Mouse (Mus musculus): ENCODE results near the gene Thada.

Gene Thada

DNA sequence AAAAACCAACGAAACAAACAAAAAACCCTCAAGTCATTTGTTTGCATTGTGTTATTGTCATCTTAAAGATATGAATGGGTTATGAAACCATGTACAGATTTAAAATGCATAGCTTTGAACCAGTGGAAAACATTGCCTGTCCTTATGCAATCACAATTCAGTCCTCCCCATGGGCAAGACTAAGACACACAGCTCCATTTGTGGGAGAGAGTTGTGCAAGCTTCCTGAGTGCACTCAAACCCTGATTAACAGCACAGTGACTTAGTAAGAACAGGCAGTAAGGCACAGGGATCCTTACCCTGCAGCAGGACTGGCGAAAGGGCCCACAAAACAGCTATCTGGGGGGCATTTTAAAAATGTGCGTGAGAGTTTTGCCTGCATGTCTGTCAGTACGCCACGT lies 11.2 kb upstream of the Thada start:
- no peak for DNase-seq (ENCODE audit: low read depth, low spot score)

DNA sequence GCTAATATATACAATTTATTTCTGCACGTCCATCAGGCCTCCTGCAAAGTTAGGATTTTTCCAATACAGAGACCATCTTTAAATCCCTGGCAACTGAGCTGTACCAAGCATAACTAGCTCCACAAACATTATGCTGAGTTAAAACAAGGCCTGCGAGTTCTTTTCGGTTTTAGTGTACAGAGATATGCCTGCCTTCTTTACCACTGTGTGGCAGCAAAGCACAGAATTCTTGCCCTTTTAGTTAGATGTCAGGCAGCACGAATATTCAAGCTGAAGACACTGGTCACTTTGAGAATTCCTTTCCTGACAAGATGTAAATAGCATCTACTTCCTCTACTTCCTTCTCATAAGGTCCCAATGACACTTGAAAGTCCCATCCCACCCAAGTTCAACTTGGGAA lies 8.3 kb upstream of the Thada start:
- DNase-seq (ENCODE audit: low read depth, low spot score): no peak

GRCm38 (mm10) chr17:84435012-84435411 lies 31.0 kb downstream of the Thada start:
- DNase-seq (ENCODE audit: low read depth, low spot score): no peak

GRCm38 (mm10) chr17:84434233-84434632 lies 31.8 kb downstream of the Thada start:
- DNase-seq (ENCODE audit: low read depth, low spot score): no peak

DNA sequence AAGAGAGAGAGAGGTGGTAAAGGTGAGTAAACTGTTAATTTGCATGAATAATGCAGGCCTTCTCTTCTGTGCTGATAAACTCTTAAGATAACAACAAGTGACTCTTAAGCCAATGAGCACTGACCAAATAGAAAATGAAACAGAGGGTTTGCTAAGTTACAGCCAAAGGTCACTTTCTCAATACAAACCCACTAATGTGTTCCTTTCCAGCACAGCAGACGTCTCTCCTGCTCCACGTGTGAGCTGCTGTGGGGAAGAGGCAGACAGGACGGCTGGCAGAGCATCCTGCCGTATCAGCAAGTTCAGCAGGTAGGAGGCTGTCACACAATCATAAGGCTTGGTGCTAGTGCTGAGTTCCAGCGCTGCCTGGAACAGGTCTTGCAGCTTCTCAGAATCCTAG lies 34.0 kb downstream of the Thada start:
- DNase-seq (ENCODE audit: low read depth, low spot score): no peak

DNA sequence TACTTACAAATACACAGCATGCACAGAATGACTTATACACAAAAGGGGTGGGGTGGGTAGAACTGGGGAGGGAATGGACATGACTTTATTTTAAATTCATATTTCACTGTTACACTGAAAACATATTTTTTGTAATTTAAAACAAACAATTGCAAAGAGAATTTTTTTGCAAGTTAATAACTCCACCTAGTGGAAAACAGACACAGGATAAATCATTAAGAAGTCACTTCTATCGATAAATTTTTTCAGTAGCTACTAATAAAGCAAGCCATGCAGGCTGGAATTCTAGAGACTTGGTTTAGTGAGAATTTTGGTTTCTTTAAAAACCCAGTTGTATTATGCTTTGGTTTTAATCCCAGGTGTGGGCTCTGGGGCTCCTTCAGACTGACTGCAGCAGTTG lies 41.7 kb downstream of the Thada start:
- DNase-seq (ENCODE audit: low read depth, low spot score): no peak

- DNase-seq (ENCODE audit: low read depth, low spot score): no peak
These were observed 43.1 kb downstream of the Thada start for GRCm38 (mm10) chr17:84422916-84423315.

- DNase-seq (ENCODE audit: low read depth, low spot score): peak; percentile 78
These were observed 43.8 kb downstream of the Thada start for GRCm38 (mm10) chr17:84422001-84422785.

DNA sequence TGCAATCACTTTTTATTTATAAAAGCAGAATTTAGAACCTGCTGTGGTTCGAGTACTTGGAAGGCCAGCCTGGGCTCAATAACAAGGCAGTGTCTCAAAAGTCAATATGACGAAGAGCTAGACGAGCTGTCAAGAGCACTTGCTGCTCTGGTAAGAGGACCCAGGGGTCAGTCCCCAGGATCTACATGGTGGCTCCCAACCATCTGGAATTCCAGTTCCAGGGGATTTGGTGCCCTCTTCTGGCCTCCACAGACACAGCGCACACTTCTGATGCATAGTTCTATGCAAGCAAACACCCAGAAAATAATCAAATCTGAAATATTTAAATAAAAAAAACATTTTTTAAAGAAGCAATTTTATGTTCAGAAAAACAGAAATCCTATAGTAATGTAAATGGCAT lies 45.0 kb downstream of the Thada start:
- DNase-seq (ENCODE audit: low read depth, low spot score): no peak

- no peak for DNase-seq (ENCODE audit: low read depth, low spot score)
These were observed 45.7 kb downstream of the Thada start for GRCm38 (mm10) chr17:84420276-84420639.

DNA sequence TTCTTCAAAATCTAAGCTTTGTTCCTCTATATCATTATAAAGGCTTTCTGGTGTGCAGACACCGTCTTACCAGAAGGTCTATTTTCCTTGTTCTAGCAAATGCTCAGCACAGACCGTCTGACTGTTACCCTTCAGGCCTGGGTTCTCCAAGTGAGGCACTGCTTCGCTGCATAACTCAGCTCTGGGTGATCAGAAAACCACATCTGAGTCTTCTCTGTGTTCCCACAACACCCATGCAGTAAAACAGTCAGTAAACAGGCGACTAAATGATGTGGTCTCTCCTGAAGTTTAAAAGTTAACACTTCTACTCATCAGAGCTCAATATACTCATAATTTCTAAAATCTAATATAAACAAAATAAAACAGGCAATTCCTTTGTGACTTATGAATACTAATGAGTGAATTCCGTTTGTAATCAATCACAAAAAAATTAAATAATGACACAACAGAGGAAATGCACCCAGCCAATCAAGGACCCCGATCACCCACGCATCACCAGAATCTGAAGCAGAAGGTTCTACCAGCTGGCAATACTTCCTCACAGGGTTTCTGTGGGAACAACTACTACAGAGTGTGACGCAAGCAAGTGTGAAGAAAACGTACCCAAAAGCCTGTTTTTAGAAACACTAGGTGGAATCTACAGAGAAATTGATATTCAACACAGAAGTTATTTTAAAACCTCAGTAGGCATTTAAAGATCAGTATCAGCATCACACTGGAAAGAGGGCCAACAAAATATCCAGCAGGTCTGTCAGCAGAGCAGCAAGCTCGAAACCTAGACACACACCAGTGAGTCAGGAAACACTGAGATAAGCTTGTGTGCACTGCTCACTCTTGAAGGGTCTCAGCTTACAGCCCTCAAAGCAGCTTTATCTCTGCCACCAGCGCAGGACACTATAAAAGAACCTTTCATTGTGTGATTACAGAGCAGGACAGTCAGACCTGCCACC lies 46.4 kb downstream of the Thada start:
- DNase-seq (ENCODE audit: low read depth, low spot score): no peak

- DNase-seq (ENCODE audit: low read depth, low spot score): peak; percentile 19
These were observed 50.1 kb downstream of the Thada start for GRCm38 (mm10) chr17:84415936-84416335.

GRCm38 (mm10) chr17:84408731-84409130 lies 57.3 kb downstream of the Thada start:
- DNase-seq (ENCODE audit: low read depth, low spot score): no peak

DNA sequence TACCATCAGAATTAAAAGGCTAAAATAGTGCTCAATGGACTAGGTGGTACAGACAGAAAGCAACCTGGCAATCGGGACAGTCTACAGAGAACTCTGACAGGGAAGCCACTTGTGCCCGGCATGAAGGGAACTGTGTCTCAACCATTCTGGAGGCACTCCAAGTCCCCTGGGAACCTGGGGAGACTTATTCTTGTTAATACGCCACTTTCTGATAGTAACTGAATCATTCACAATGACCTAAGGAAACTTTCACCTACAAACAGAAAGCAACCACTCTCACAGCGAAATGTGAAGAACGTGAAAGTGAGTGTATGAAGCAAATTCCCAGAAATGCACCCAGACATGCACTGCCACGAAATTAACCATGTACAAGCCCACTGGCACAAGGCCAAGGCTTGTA lies 60.4 kb downstream of the Thada start:
- DNase-seq (ENCODE audit: low read depth, low spot score): peak; percentile 42

DNA sequence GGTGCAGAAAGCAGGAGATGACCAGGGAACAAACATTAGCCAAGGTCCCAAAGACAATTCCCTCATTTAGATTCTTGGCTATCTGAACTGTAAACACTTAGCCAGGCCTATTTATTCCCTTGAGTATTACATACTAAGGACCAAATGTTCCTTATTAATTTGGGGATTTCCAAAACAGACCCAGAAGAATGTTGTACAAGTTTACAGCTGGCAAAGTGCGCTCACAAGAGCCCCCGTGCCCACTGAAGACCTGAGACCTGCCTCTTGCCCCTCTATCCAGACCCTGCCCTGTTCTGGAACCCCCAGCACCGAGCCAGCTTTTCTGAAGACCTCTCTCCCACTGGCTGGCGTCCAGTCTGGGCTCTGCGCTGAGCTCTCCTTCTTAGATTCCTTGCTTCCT lies 64.2 kb downstream of the Thada start:
- DNase-seq (ENCODE audit: low read depth, low spot score): peak; percentile 67

- DNase-seq (ENCODE audit: low read depth, low spot score): peak; percentile 32
These were observed 66.6 kb downstream of the Thada start for GRCm38 (mm10) chr17:84399431-84399830.

- DNase-seq (ENCODE audit: low read depth, low spot score): peak; percentile 73
These were observed 76.0 kb downstream of the Thada start for GRCm38 (mm10) chr17:84390026-84390425.

DNA sequence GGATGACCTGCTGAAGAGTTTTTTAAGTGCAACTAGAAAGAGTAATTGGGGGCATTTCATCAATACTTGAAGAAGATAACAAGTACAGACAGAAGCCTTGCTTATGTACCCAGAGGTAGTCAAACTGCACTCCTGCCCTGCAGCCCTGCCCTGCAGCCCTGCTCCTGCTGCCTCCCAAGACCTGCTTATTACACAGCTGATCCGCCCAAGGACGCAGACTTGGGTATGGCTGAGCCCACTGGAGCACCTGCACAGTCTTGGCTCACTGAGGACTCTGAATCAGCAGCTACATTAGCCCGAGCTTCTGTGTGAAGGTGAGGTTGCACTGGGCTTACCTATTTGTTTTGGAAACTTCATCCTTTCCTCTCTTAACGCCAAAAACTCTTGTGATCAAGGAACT lies 79.8 kb downstream of the Thada start:
- DNase-seq (ENCODE audit: low read depth, low spot score): no peak

GRCm38 (mm10) chr17:84385696-84386095 lies 80.3 kb downstream of the Thada start:
- no peak for DNase-seq (ENCODE audit: low read depth, low spot score)

DNA sequence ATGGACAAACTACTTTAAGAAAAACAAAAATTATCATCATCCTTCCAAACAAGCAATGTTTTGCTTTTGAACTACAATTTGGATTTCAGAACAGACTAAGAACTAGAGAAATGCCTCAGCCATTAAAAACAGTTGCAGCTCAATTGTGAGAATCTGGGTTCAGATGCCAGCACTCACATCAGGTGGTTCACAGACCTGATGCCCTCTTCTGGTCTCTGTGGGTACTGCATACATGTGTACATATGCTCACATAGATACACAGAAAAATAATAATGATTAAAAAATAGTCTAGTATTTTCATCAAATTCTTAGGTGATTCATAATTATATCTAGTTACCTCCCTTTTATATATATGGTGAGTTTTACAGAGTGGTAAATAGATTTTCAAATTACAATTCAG lies 81.3 kb downstream of the Thada start:
- no peak for DNase-seq (ENCODE audit: low read depth, low spot score)

- no peak for DNase-seq (ENCODE audit: low read depth, low spot score)
These were observed 85.7 kb downstream of the Thada start for GRCm38 (mm10) chr17:84380340-84380739.

DNA sequence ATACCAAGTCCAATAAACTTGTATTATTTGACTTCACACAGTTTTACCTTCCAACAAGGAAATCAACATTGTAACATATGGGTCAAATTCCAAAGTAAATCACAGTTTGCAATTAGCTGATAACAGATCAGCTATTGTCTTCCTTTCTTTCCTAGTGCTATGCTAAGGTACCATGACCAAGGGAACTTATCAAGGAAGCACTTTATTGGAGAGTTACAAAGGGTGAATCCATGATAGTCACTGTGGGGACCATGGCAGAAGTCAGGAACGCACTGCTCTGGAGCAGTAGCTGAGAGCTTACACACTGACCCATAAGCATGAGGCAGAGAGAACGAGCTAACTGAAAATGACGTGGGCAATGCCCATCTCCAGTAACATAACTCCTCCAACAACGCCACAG lies 89.1 kb downstream of the Thada start:
- no peak for DNase-seq (ENCODE audit: low read depth, low spot score)

Measured in skeletal muscle tissue, adult 2 months (tissue).